Mouse (Mus musculus) spleen, adult 2 months (tissue): Measurements from ENCODE around the gene Fzd4. TPM values are rescaled to one million over a fixed set of nuclear protein-coding genes. Genes with fewer than 3 reads are reported as not detected.
A peak's percentile ranks its signal among the peaks of the same experiment; 100 is the strongest.

Source experiments
- DNase-seq, 2 experiments: peaks; one replicate each; pipeline versions ENCODE4 v3.0.0 to v3.0.0-alpha.2; 2012 to 2021; ENCODE audit warnings: low spot score in 2 of 2, low read depth in 1 of 2
- H3K27ac ChIP-seq: fragments of 200-500 bp; 2 replicates; pipeline ENCODE4 v1.5.1; 2012; ENCODE audit warnings: low read length, inconsistent platforms; ENCODE audit not compliant: insufficient read depth
- H3K27me3 ChIP-seq: fragments of 200-500 bp; 2 replicates; pipeline ENCODE4 v1.6.1; 2012; ENCODE audit warnings: mild to moderate bottlenecking, moderate library complexity, low read length, inconsistent platforms; ENCODE audit not compliant: control insufficient read depth, insufficient read depth
- H3K36me3 ChIP-seq: fragments of 200-500 bp; 2 replicates; pipeline ENCODE4 v1.6.1; 2012; ENCODE audit warnings: mild to moderate bottlenecking, low read length, inconsistent platforms; ENCODE audit not compliant: control insufficient read depth, insufficient read depth
- H3K4me1 ChIP-seq: fragments of 200-500 bp; 2 replicates; pipeline ENCODE4 v1.6.1; 2011; ENCODE audit warnings: inconsistent platforms; ENCODE audit not compliant: control insufficient read depth, insufficient read depth, insufficient read length
- H3K4me3 ChIP-seq: fragments of 200-500 bp; 2 replicates; pipeline ENCODE4 v1.5.1; 2011; ENCODE audit warnings: mild to moderate bottlenecking, inconsistent platforms; ENCODE audit not compliant: insufficient read depth, insufficient read length; ENCODE audit errors: extremely low read depth
- CTCF ChIP-seq: fragments of 200-500 bp; IDR thresholded peaks from 2 replicates; pipeline ENCODE4 v1.5.1; 2011; ENCODE audit warnings: mild to moderate bottlenecking, inconsistent platforms; ENCODE audit not compliant: insufficient read depth, insufficient read length, insufficient replicate concordance; ENCODE audit errors: extremely low read depth
- POLR2A ChIP-seq: fragments of 200-500 bp; IDR thresholded peaks from 2 replicates; pipeline ENCODE4 v1.6.1; 2011; ENCODE audit warnings: low read depth, low read length, inconsistent platforms
- WGBS: fragments of 180-500 bp; shearing (Covaris S2); methylation state at CpG from one replicate; pipeline ENCODE4 v1.1.7; 2018; 5-methylcytosine and 5-hydroxymethylcytosine counted together
- polyA plus RNA-seq: library from polyadenylated mRNA; depleted of rRNA; stranded (reverse); fragments of >200 nt; gene quantifications from 2 replicates; pipeline ENCODE4 v1.2.3, GENCODE M21; 2012

Gene Fzd4
- polyA plus RNA-seq, 1 experiment, result 1.9 TPM

GRCm38 (mm10) chr7:89400721-89401120 is 3.4 kb upstream of the Fzd4 start:
- Histone ChIP-seq H3K4me1 (peaks cover 5% of the 10 kb centered on the region; the same call in 1 of the 2 replicates), H3K4me3 (no peak overlapping the region), H3K27ac (no peak overlapping the region), H3K36me3 (no peaks in the 10 kb centered on the region), H3K27me3 (peaks cover 9% of the 10 kb centered on the region)
- TF ChIP-seq POLR2A (no peak), CTCF (no peak)
- no peak for DNase-seq
- 85% methylated on average over 2 of the region's 2 CpGs for WGBS

- WGBS, result 92% methylated on average over 11 of the region's 11 CpGs
- no peak for DNase-seq
- H3K36me3 ChIP-seq, result no peaks in the 10 kb centered on the region
- no peak overlapping the region for H3K27ac ChIP-seq
- H3K4me1 ChIP-seq, result peaks cover 5% of the 10 kb centered on the region; the same call in 1 of the 2 replicates
- H3K27me3 ChIP-seq, result peaks cover 9% of the 10 kb centered on the region
- TF ChIP-seq POLR2A, result no peak
- TF ChIP-seq CTCF, result no peak
- no peak overlapping the region for H3K4me3 ChIP-seq
Observed at GRCm38 (mm10) chr7:89401136-89401858, 2.9 kb upstream of the Fzd4 start.

GRCm38 (mm10) chr7:89401936-89402335 is 2.2 kb upstream of the Fzd4 start:
- TF ChIP-seq CTCF, result no peak
- peaks cover 5% of the 10 kb centered on the region; the same call in 1 of the 2 replicates for H3K4me1 ChIP-seq
- no peak overlapping the region for H3K27ac ChIP-seq
- 38% methylated on average over 3 of the region's 3 CpGs for WGBS
- peaks cover 9% of the 10 kb centered on the region for H3K27me3 ChIP-seq
- H3K4me3 ChIP-seq, result no peak overlapping the region
- DNase-seq, result no peak
- no peaks in the 10 kb centered on the region for H3K36me3 ChIP-seq

- Histone ChIP-seq H3K27ac (peak overlapping the region; percentile 6; the same call in 1 of the 2 replicates), H3K36me3 (no peaks in the 10 kb centered on the region), H3K4me1 (peaks cover 5% of the 10 kb centered on the region; the same call in 1 of the 2 replicates), H3K27me3 (peaks cover 9% of the 10 kb centered on the region), H3K4me3 (peak overlapping the region; percentile 55)
- WGBS, result 9% methylated on average over 52 of the region's 52 CpGs
- TF ChIP-seq CTCF (no peak), POLR2A (no peak)
- peak in 1 of 2 experiments; percentile 22 for DNase-seq
Observed at GRCm38 (mm10) chr7:89403053-89403972, 842 bp upstream of the Fzd4 start.

GRCm38 (mm10) chr7:89404734-89405440 is 732 bp downstream of the Fzd4 start:
- H3K4me1 ChIP-seq, result peaks cover 5% of the 10 kb centered on the region; the same call in 1 of the 2 replicates
- 3% methylated on average over 35 of the region's 35 CpGs for WGBS
- H3K27ac ChIP-seq, result peak overlapping the region; percentile 39
- TF ChIP-seq CTCF (no peak), POLR2A (no peak)
- H3K4me3 ChIP-seq, result peak overlapping the region; percentile 55
- no peak for DNase-seq
- H3K36me3 ChIP-seq, result no peaks in the 10 kb centered on the region
- peaks cover 9% of the 10 kb centered on the region for H3K27me3 ChIP-seq

- H3K4me3 ChIP-seq, result no peak overlapping the region
- 80% methylated on average over 1 of the region's 1 CpGs for WGBS
- TF ChIP-seq POLR2A (no peak), CTCF (no peak)
- peaks cover 9% of the 10 kb centered on the region for H3K27me3 ChIP-seq
- H3K4me1 ChIP-seq, result peaks cover 5% of the 10 kb centered on the region; the same call in 1 of the 2 replicates
- H3K36me3 ChIP-seq, result no peaks in the 10 kb centered on the region
- no peak overlapping the region for H3K27ac ChIP-seq
- no peak for DNase-seq
Observed at GRCm38 (mm10) chr7:89406011-89406410, 1.9 kb downstream of the Fzd4 start.
